Mouse (Mus musculus): Measurements from ENCODE around the gene Strap. TPM values are rescaled to one million over a fixed set of nuclear protein-coding genes. Genes with fewer than 3 reads are reported as not detected.

Gene Strap
- total RNA-seq, 4 experiments from 2014 or later = 80.2 to 90.5 (median 84.3) TPM

GRCm38 (mm10) chr6:137774166-137774565 lies 39.3 kb downstream of the Strap start:
- no peak for DNase-seq (ENCODE audit: low spot score)

- no peak for DNase-seq (ENCODE audit: low spot score)
Observed at GRCm38 (mm10) chr6:137775159-137775558, 40.3 kb downstream of the Strap start.

- no peak for DNase-seq (ENCODE audit: low spot score)
Observed at GRCm38 (mm10) chr6:137776981-137777380, 42.1 kb downstream of the Strap start.

- DNase-seq (ENCODE audit: low spot score) = no peak
Observed at GRCm38 (mm10) chr6:137783899-137784637, 49.2 kb downstream of the Strap start.

- DNase-seq (ENCODE audit: low spot score) = no peak
Observed at GRCm38 (mm10) chr6:137788976-137789590, 54.2 kb downstream of the Strap start.

- DNase-seq (ENCODE audit: low spot score) = no peak
Observed at GRCm38 (mm10) chr6:137789658-137790057, 54.8 kb downstream of the Strap start.

GRCm38 (mm10) chr6:137795494-137795893 lies 60.6 kb downstream of the Strap start:
- DNase-seq (ENCODE audit: low spot score) = no peak

GRCm38 (mm10) chr6:137796596-137797567 lies 62.0 kb downstream of the Strap start:
- no peak for DNase-seq (ENCODE audit: low spot score)

GRCm38 (mm10) chr6:137799253-137799652 lies 64.4 kb downstream of the Strap start:
- DNase-seq (ENCODE audit: low spot score) = no peak

Other genes with a start within 250 kb of the Strap start
- 10 to 100 TPM in 3 of 4 experiments, 1 to 10 TPM in 1; 9.3 to 12.2 (median 10.8) TPM for gene Eps8, start 80.2 kb upstream of the Strap start, total RNA-seq (2022)
- 10 to 100 TPM in 1 of 4 experiments, 1 to 10 TPM in 3; 3.7 to 11.8 (median 5.5) TPM for gene Dera, start 19.5 kb downstream of the Strap start, total RNA-seq (2022)